Mouse (Mus musculus) heart, postnatal 10 days (tissue): Measurements from ENCODE around the gene Tbx6. TPM values are rescaled to one million over a fixed set of nuclear protein-coding genes. Genes with fewer than 3 reads are reported as not detected.
A peak's percentile ranks its signal among the peaks of the same experiment; 100 is the strongest.

Experiments used
- DNase-seq, 2 experiments: peaks; one replicate each; pipeline ENCODE4 v3.0.0; 2021
- intact Hi-C: fragments of 180-260 bp; cut with DNase I; formaldehyde crosslinking; loops from one replicate; pipeline ENCODE4 v1.15.1; 2025
- total RNA-seq, 2 experiments: library from RNA; stranded (reverse); gene quantifications; 2 replicates each; pipeline ENCODE4 v1.2.3; 2021

Gene Tbx6
- total RNA-seq, 2 experiments from 2014 or later: 0.29 to 0.35 TPM

- DNase-seq: no peak
These were observed 11.6 kb downstream of the Tbx6 start for GRCm38 (mm10) chr7:126792721-126793443.

DNA sequence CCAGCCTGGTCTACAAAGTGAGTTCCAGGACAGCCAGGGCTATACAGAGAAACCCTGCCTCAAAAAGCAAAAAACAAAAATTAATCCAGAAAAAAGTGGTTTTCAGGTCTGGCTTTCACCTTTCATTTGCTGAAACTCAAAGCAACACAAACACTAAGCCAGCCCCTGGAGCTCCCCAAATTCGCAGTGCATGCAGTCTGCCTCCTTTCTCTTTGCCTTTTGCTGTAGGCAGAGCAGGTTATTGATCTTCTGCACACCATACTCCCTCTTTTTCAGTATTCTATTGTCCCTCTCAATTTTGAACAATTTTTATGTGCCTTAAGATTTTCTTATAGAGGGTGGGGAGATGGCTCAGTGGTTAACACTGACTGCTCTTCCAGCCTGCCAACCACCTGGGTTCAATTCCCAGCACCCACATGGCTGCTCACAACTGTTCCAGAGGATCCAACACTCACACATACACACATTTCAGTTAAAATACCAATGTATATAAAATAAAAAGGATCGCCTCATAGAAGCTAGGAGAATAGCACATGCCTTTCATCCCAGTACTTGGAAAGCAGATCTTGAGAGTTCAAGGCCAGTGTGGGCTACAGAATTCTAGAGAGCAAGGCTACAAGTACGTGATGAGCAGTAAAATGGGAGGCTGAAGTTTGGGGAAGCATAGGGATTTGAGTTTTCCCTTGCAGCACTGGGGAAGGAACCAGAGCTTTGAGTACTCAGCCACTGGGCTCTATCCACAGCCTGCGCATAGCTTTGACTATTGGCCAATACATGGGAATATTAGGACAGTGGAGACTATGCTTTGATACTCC is 12.4 kb downstream of the Tbx6 start:
- no peak for DNase-seq
- intact Hi-C loops: loop anchor here (2.0 kb wide), 1 partner anchor 33 kb away; no protein-coding TSS in a partner anchor

More at GRCm38 (mm10) chr7:126792721-126793443, 11.6 kb downstream of the Tbx6 start:
- intact Hi-C loops: loop anchor here (2.0 kb wide), 1 partner anchor 32 kb away; no protein-coding TSS in a partner anchor

DNA sequence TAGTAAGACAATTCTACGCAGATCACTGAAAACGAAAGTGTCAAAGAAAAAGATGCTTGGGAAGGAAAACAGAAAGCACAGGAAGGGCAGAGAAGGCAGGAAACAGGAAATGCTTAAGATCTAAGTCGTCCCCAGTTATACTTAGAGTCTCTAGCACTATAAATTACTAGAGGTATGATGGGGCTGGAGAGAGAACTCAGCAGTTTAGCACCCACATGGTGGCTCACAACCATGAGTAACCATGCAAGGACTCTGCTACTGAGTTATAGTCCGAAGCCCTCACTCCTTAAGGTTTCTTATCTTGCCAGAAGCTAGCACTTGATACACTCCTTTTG is 13.0 kb downstream of the Tbx6 start:
- DNase-seq: no peak

DNA sequence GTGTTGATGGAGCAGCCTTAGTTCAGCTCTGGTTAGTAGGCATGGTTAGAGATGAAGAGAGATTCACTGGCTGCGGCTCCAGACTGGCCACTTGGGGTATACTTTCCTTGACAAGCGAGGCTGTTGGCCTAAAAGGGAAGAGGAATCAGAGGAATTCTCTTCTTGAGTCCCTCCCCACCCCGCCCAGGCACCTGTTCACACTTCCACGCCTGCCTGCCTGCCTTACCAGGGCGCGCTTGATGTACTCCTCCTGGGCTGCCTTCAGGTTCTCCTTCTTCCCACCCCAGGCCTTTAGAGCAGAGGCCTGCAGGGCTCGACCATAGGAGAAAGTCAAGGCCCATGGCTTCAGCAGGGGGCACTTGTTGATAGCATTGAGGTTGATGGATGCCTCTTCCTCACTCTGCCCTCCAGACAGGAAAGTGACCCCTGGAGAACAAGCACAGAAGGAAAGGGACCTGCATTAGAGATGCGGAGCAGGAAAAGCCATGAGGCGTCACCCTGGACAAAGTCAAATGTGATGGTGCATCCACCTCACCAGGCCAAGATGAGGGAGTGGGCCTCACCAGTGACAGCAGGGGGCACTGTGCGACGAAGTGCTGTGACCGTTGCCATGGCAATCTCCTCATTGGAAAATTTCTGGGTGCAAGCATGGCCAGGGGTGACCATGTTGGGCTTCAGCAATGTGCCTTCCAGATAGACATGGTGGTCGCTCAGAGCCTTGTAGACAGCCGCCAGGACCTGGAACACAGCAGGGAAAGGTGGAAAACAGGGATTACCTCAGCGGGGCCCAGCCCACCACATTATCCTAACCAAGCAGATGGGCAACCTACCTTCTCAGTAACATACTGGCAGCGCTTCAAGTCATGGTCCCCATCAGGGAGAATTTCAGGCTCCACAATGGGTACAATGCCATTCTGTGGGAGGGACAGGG is 14.4 kb downstream of the Tbx6 start:
- no peak for DNase-seq
- intact Hi-C loops: no loop called here

More for the DNA sequence above, 13.0 kb downstream of the Tbx6 start:
- intact Hi-C loops: no loop called here

DNA sequence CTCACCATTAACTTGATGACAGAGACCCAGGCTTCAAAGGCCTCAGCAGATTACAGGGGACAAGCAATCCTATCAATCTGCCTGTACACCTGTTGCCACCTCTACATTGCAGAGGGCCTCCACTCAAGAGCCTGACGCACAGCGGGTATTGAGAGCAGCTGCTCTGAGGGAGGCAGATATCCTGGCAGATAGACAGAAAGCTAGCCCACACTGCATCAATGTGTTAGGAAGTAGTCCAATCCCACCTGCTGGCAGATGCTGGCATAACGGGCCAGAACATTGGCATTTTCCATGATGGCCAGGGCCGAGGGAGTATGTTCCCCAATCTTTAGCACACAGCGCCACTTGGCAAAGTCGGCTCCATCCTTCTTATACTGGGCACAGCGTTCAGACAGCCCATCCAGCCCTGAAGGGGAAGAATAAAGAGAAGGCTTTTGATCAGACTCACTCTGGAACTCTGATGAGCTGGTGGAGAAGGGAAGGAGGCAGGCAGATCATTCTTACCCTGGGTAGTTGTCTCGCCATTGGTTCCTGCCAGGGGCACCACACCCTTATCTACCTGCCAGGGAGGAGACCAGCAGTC is 15.2 kb downstream of the Tbx6 start:
- intact Hi-C loops: no loop called here
- DNase-seq: peak in 1 of 2 experiments; percentile 50

GRCm38 (mm10) chr7:126797411-126798126 is 16.3 kb downstream of the Tbx6 start, which contains the start of gene Fam57b:
Gene Fam57b (plus strand): TSS chr7:126797668.
- intact Hi-C loops: no loop called here
- peak; percentile 73 to 80 for DNase-seq

GRCm38 (mm10) chr7:126798127-126799049 is 17.1 kb downstream of the Tbx6 start:
- intact Hi-C loops: no loop called here
- DNase-seq: peak in 1 of 2 experiments; percentile 58

GRCm38 (mm10) chr7:126799050-126799467 is 17.8 kb downstream of the Tbx6 start:
- DNase-seq: peak; percentile 97 to 99
- intact Hi-C loops: no loop called here

GRCm38 (mm10) chr7:126799468-126800268 is 18.4 kb downstream of the Tbx6 start:
- no peak for DNase-seq
- intact Hi-C loops: no loop called here

DNA sequence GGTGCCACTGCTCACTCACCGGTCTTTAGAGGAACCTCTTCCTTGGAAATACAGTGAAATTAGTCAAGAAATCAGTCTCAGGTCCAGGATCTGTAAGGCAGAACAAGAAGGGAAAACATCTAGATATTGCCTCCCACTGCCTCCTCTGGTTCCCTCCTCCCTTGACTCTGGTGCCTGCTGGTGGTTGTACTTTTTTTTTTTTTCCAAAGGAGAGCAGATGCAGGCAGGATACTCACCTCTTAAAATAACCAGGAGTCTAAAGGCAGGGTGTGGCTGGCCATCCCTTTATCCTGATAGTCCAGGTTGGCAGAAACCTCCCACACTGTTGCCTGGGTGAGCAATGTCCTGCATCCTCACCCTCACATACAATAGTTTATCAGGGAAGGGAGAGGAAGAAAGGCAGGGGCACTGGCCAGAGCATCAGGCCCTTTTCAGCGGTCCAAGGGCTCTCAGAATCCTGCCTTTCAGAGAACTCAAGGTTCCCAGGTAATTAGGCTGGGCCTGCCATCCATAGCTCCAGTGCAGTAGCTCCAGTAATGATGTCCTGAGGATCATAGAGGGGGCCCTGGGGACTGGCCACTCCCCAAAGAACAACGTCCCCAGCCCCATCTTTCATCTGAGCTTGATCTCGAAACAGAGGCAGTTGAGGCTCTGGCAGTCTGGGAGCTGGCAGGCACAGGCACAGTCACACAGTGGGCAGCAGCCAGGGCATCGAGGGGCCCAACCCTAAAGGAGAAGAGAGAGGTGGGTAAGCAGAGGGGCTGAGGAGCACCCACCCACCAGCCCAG is 19.2 kb downstream of the Tbx6 start:
- DNase-seq: no peak
- intact Hi-C loops: no loop called here

DNA sequence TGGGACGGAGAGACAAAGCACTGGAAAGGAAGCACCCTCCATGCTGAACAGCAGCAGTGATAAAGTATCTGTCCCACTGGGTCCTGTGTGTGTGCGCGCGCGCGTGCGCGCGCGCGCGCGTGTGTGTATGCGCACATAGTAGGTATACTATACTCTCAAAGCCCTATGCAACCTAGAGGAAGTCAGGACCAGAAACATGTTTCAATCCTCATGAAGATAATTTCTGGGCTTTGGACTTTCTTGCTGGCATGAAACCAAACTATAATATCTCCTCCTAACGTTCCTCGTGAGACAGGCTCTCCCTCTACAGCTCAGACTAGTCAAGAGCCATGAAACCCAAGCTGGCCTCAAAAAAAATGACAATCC is 19.8 kb downstream of the Tbx6 start:
- DNase-seq: no peak
- intact Hi-C loops: no loop called here

- intact Hi-C loops: no loop called here
- DNase-seq: no peak
These were observed 21.0 kb downstream of the Tbx6 start for GRCm38 (mm10) chr7:126802134-126802889.

DNA sequence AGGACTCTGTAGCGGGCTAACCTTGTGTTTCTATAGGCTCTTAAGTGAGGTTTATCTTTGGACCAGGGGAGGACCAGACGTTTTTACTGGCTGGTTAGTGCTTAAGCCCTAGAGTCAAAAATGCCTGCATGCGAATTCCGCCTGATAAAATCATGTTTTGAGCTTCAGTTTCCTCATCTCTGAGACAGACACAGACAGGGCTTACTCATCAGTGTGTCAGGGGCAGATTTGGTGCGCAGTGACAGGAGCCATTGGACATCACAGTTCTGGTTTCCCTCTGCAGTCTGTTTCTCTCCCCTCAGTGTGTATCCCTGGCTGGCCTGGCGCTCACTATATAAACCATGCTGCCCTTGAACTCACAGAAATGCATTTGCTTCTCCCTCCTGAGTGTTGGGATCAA is 21.9 kb downstream of the Tbx6 start:
- intact Hi-C loops: no loop called here
- no peak for DNase-seq

DNA sequence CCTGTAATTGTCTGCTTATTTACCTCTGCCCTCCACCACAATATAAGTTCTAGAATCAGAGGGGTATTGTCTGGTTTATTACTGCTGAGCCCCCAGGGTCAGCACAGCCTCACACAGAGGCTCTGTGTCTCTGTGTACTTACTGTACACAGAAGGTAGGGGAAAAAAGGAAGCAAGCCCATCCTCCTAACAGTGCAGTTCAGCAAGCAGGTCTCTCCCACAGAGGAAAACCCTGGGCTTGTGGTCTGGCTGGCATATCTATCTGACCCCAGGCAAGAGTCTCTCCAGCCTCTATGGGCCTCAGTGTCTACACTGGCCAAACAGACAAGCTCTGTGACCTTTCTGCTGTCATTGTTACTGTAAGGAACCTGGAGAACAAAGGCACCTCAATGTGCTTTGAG is 22.5 kb downstream of the Tbx6 start:
- intact Hi-C loops: no loop called here

GRCm38 (mm10) chr7:126806956-126807355 is 25.7 kb downstream of the Tbx6 start:
- intact Hi-C loops: no loop called here
- no peak for DNase-seq

More for the DNA sequence above, 22.5 kb downstream of the Tbx6 start:
- DNase-seq: no peak

GRCm38 (mm10) chr7:126807405-126807804 is 26.1 kb downstream of the Tbx6 start:
- intact Hi-C loops: no loop called here
- DNase-seq: no peak
